Mouse (Mus musculus) neural tube, embryonic 13.5 days (tissue): ENCODE measurements around the gene Ano5. TPM values are rescaled to one million over a fixed set of nuclear protein-coding genes. Genes with fewer than 3 reads are reported as not detected.

ENCODE experiments used
- ATAC-seq: fragments of 200-750 bp; cut with Nextera tagmentation; 2 replicates; pipeline ENCODE4 v1.8.0; 2017; ENCODE audit warnings: low read depth, mild to moderate bottlenecking, moderate TSS enrichment, moderate library complexity
- H3K27ac ChIP-seq: fragments of 300-500 bp; sonication (generic); replicated peaks from 2 replicates; pipeline ENCODE4 v1.5.1; 2015; ENCODE audit warnings: moderate library complexity, mild to moderate bottlenecking, inconsistent platforms
- H3K27me3 ChIP-seq: fragments of 300-500 bp; sonication (generic); 2 replicates; pipeline ENCODE4 v1.6.1; 2015; ENCODE audit warnings: mild to moderate bottlenecking, inconsistent platforms
- H3K36me3 ChIP-seq: fragments of 300-500 bp; sonication (generic); 2 replicates; pipeline ENCODE4 v1.6.1; 2015; ENCODE audit warnings: mild to moderate bottlenecking, inconsistent platforms
- H3K4me1 ChIP-seq: fragments of 300-500 bp; sonication (generic); replicated peaks from 2 replicates; pipeline ENCODE4 v1.6.1; 2015; ENCODE audit warnings: inconsistent platforms
- H3K4me2 ChIP-seq: fragments of 300-500 bp; sonication (generic); 2 replicates; pipeline ENCODE4 v1.6.1; 2015; ENCODE audit warnings: inconsistent platforms, mild to moderate bottlenecking, moderate library complexity
- H3K4me3 ChIP-seq: fragments of 300-500 bp; sonication (generic); 2 replicates; pipeline ENCODE4 v1.5.1; 2015; ENCODE audit warnings: mild to moderate bottlenecking, inconsistent platforms
- H3K9ac ChIP-seq: fragments of 300-500 bp; sonication (generic); 2 replicates; pipeline ENCODE4 v1.6.1; 2015; ENCODE audit warnings: moderate library complexity, mild to moderate bottlenecking, inconsistent platforms
- H3K9me3 ChIP-seq: fragments of 300-500 bp; sonication (generic); 2 replicates; pipeline ENCODE4 v1.6.1; 2016; ENCODE audit warnings: inconsistent platforms
- WGBS: fragments of 180-500 bp; shearing (Covaris S2); methylation state at CpG from one replicate; pipeline ENCODE4 v1.1.7; 2015; 5-methylcytosine and 5-hydroxymethylcytosine counted together
- polyA plus RNA-seq: library from polyadenylated mRNA; unstranded; fragments of >200 nt; fragmentation: Nextera tagmentation; extraction: Ambion mirVana; gene quantifications from 2 replicates; pipeline ENCODE4 v1.2.1, GENCODE M21; 2015

Gene Ano5
- polyA plus RNA-seq, 1 experiment from 2014 or later, result 0.64 TPM

GRCm38 (mm10) chr7:51631171-51631570 is 120.3 kb downstream of the Ano5 start:
- no peak for ATAC-seq
- Histone ChIP-seq H3K9me3 (no peaks in the 10 kb centered on the region), H3K27me3 (peaks cover 43% of the 10 kb centered on the region), H3K27ac (peak overlapping the region; percentile 93), H3K4me2 (peak overlapping the region; percentile 66), H3K4me3 (peak overlapping the region; percentile 33), H3K9ac (peak overlapping the region; percentile 75), H3K36me3 (no peaks in the 10 kb centered on the region), H3K4me1 (peaks cover 13% of the 10 kb centered on the region)
- 52% methylated on average over 3 of the region's 3 CpGs for WGBS

- H3K4me3 ChIP-seq, result peak overlapping the region; percentile 24
- H3K27me3 ChIP-seq, result peaks cover 28% of the 10 kb centered on the region
- H3K36me3 ChIP-seq, result no peaks in the 10 kb centered on the region
- H3K27ac ChIP-seq, result peak overlapping the region; percentile 90
- H3K9ac ChIP-seq, result peak overlapping the region; percentile 57
- WGBS, result 4% methylated on average over 9 of the region's 9 CpGs
- peak; percentile 93 for ATAC-seq
- H3K4me2 ChIP-seq, result peak overlapping the region; percentile 49
- peaks cover 13% of the 10 kb centered on the region for H3K4me1 ChIP-seq
- H3K9me3 ChIP-seq, result no peaks in the 10 kb centered on the region
Measured at GRCm38 (mm10) chr7:51632543-51633229, 121.9 kb downstream of the Ano5 start.

GRCm38 (mm10) chr7:51633230-51633844 is 122.5 kb downstream of the Ano5 start:
- H3K27ac ChIP-seq, result peak overlapping the region; percentile 90
- peak overlapping the region; percentile 49 for H3K4me2 ChIP-seq
- H3K27me3 ChIP-seq, result peaks cover 24% of the 10 kb centered on the region
- H3K36me3 ChIP-seq, result no peaks in the 10 kb centered on the region
- H3K4me1 ChIP-seq, result peaks cover 13% of the 10 kb centered on the region
- peak; percentile 79 for ATAC-seq
- no peaks in the 10 kb centered on the region for H3K9me3 ChIP-seq
- peak overlapping the region; percentile 35; the same call in 1 of the 2 replicates for H3K9ac ChIP-seq
- H3K4me3 ChIP-seq, result peak overlapping the region; percentile 15; the same call in 1 of the 2 replicates
- WGBS, result 5% methylated on average over 7 of the region's 7 CpGs

Other genes with a start within 250 kb of the Ano5 start
- gene Slc17a6, start 111.0 kb downstream of the Ano5 start, polyA plus RNA-seq, result 78.3 and 85.1 TPM in 2 replicates